Mouse (Mus musculus) ES-Bruce4 (cell line): ENCODE results near the gene Pdzrn3. TPM values are rescaled to one million over a fixed set of nuclear protein-coding genes. Genes with fewer than 3 reads are reported as not detected.

Experiments used
- H3K27ac ChIP-seq: 2 replicates; pipeline ENCODE4 v1.5.1; 2012; ENCODE audit warnings: low read length, inconsistent platforms; ENCODE audit not compliant: insufficient read depth
- H3K27me3 ChIP-seq: 2 replicates; pipeline ENCODE4 v1.6.1; 2012; ENCODE audit warnings: mild to moderate bottlenecking, low read length, inconsistent platforms; ENCODE audit not compliant: control insufficient read depth, poor library complexity, insufficient read depth, severe bottlenecking
- H3K36me3 ChIP-seq: 2 replicates; pipeline ENCODE4 v1.6.1; 2012; ENCODE audit warnings: inconsistent platforms, mild to moderate bottlenecking, low read length, moderate library complexity; ENCODE audit not compliant: control insufficient read depth, poor library complexity, insufficient read depth, severe bottlenecking
- H3K4me1 ChIP-seq: one replicate; pipeline ENCODE4 v1.8.1; 2011; ENCODE audit warnings: low read length; ENCODE audit not compliant: control insufficient read depth, insufficient read depth
- H3K4me3 ChIP-seq: 2 replicates; pipeline ENCODE4 v1.5.1; 2011; ENCODE audit warnings: low read depth, mild to moderate bottlenecking, low read length
- H3K9ac ChIP-seq: 2 replicates; pipeline ENCODE4 v1.6.1; 2012; ENCODE audit warnings: low read depth, mild to moderate bottlenecking, inconsistent platforms; ENCODE audit not compliant: poor library complexity, severe bottlenecking
- H3K9me3 ChIP-seq: replicated peaks from 2 replicates; pipeline ENCODE4 v1.6.1; 2012; ENCODE audit warnings: mild to moderate bottlenecking, low read length, inconsistent platforms; ENCODE audit not compliant: control insufficient read depth, poor library complexity, insufficient read depth, severe bottlenecking
- CTCF ChIP-seq: IDR thresholded peaks from one replicate; pipeline ENCODE4 v1.8.1; 2011; ENCODE audit warnings: low read depth, low read length
- EP300 ChIP-seq: IDR thresholded peaks from 2 replicates; pipeline ENCODE4 v1.6.1; 2011; ENCODE audit warnings: low read depth, low read length; ENCODE audit not compliant: insufficient read depth
- POLR2A ChIP-seq: IDR thresholded peaks from one replicate; pipeline ENCODE4 v1.8.1; 2011; ENCODE audit warnings: low read length; ENCODE audit not compliant: insufficient read depth
- polyA plus RNA-seq: library from polyadenylated mRNA; stranded (reverse); fragments of >200 nt; gene quantifications from 2 replicates; pipeline ENCODE4 v1.2.4, GENCODE M21; 2011; ENCODE audit warnings: low read depth; ENCODE audit not compliant: missing spikeins, insufficient read depth, insufficient read length

Pdzrn3 gene
- polyA plus RNA-seq, 1 experiment: 3.1 TPM

GRCm38 (mm10) chr6:101263544-101263943 lies 114.2 kb downstream of the Pdzrn3 start:
- no peak overlapping the region for H3K4me3 ChIP-seq
- H3K36me3 ChIP-seq: no peaks in the 10 kb centered on the region
- no peak overlapping the region for H3K9ac ChIP-seq
- H3K9me3 ChIP-seq: no peaks in the 10 kb centered on the region
- H3K4me1 ChIP-seq: no peaks in the 10 kb centered on the region
- H3K27me3 ChIP-seq: no peaks in the 10 kb centered on the region; the same call in 1 of the 2 replicates
- H3K27ac ChIP-seq: no peak overlapping the region
- no peak for TF ChIP-seq POLR2A

DNA sequence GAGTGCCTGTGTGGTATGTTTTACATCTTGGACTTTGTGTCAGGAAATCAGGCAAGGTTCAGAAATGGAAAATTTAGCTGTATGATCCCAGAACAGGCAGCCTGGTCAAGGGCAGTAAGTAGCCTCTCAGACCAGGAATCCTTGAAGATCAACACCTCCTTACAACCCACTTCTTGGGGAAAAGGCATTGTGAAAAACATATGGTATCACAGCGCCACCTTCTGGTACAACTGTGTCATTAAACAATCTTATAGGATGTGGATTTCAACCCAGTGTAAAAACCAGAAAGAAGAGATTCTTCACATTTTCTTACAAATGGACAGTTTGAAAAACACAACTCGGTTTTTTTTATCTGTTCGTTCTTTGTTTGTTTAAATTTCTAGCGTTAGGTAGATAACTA lies 116.2 kb downstream of the Pdzrn3 start:
- Histone ChIP-seq H3K9ac (no peak overlapping the region), H3K9me3 (no peaks in the 10 kb centered on the region), H3K4me3 (no peak overlapping the region), H3K4me1 (no peaks in the 10 kb centered on the region), H3K27ac (no peak overlapping the region), H3K27me3 (no peaks in the 10 kb centered on the region; the same call in 1 of the 2 replicates), H3K36me3 (no peaks in the 10 kb centered on the region)
- no peak for TF ChIP-seq CTCF
- no peak for TF ChIP-seq EP300
- no peak for TF ChIP-seq POLR2A

DNA sequence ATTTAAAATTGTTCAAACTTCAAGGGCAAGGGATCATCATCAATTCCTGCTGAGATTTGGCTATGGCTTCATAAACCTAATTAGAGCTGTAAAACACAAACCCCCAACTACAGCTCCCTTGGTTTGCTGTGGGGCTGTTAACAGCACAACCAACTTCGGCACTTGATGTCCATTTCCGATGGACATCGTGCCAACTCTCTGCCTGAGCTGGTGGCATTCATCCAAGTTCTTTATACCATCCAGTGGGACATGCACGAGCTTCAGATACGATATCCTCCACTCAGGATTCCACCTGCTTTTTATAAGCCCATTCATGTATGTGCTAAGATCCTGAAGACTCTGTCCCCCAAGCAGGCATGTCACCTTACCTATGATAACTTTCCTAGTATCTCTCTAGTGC lies 118.3 kb downstream of the Pdzrn3 start:
- no peaks in the 10 kb centered on the region; the same call in 1 of the 2 replicates for H3K27me3 ChIP-seq
- H3K4me3 ChIP-seq: no peak overlapping the region
- H3K9me3 ChIP-seq: no peaks in the 10 kb centered on the region
- H3K4me1 ChIP-seq: no peaks in the 10 kb centered on the region
- H3K9ac ChIP-seq: no peak overlapping the region
- H3K36me3 ChIP-seq: no peaks in the 10 kb centered on the region
- TF ChIP-seq EP300 (no peak), POLR2A (no peak), CTCF (no peak)
- no peak overlapping the region for H3K27ac ChIP-seq

DNA sequence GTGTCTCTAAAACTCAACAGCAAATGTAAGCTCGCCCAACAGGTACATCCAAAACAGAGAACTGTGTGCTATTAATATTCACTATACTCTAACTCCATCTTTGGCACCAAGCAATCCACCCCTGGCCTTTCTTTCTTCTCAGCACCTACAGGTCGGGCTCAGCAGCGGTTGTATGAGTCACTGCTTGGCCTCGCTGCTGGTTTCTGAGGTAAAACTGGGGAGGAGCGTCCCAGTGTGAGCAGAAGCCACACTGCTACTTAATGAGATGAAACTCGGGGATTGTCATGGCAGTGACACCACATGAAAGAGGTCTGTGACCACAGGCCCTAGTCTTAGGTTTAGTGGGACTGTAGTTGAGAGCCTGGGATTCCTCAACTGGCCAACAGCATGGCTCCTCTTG lies 120.3 kb downstream of the Pdzrn3 start:
- TF ChIP-seq POLR2A (no peak), EP300 (no peak), CTCF (no peak)
- H3K9ac ChIP-seq: no peak overlapping the region
- no peaks in the 10 kb centered on the region for H3K9me3 ChIP-seq
- H3K27me3 ChIP-seq: no peaks in the 10 kb centered on the region; the same call in 1 of the 2 replicates
- H3K27ac ChIP-seq: no peak overlapping the region
- no peaks in the 10 kb centered on the region for H3K4me1 ChIP-seq
- no peak overlapping the region for H3K4me3 ChIP-seq
- H3K36me3 ChIP-seq: no peaks in the 10 kb centered on the region

- no peaks in the 10 kb centered on the region for H3K4me1 ChIP-seq
- no peaks in the 10 kb centered on the region for H3K9me3 ChIP-seq
- H3K27me3 ChIP-seq: no peaks in the 10 kb centered on the region; the same call in 1 of the 2 replicates
- no peak overlapping the region for H3K9ac ChIP-seq
- H3K4me3 ChIP-seq: no peak overlapping the region
- no peak overlapping the region for H3K27ac ChIP-seq
- H3K36me3 ChIP-seq: no peaks in the 10 kb centered on the region
- TF ChIP-seq CTCF (no peak), POLR2A (no peak), EP300 (no peak)
Observed at GRCm38 (mm10) chr6:101254652-101255051, 123.0 kb downstream of the Pdzrn3 start.

DNA sequence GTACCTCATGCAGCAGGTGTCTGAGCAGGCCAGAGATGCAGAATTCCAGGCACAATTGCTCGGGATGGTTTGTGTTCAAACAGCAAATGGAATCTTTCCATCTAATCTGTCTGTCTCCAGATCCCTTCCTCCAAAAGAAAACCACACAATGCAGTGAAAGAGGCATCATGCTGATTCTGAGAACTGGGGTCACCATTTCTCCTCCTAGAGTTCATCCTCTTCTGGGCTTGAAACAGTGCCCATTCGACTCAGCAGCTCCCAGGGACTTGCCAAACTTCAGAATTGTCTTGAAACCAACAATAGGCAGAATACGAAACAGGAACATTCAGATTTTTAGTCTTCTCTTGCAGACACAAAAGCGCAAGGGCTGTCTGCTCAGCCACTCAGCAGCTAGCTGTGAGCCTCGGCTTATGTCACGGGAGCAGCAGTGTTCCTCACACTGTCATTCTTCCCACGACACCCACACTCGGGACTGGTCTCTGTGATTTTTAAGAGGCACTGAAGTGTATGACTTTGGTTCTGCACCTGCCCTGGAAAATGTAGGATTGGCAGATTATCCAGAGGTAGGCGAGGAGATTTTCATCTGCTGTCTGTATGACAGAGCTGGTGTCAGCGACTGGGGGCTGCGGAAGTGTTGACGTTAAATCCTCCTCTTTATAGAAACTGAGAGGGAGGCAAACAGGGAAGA lies 125.6 kb downstream of the Pdzrn3 start:
- TF ChIP-seq CTCF: no peak
- no peak for TF ChIP-seq EP300
- TF ChIP-seq POLR2A: no peak
- no peak overlapping the region for H3K9ac ChIP-seq
- no peak overlapping the region for H3K27ac ChIP-seq
- H3K36me3 ChIP-seq: no peaks in the 10 kb centered on the region
- H3K4me1 ChIP-seq: no peaks in the 10 kb centered on the region
- no peaks in the 10 kb centered on the region for H3K9me3 ChIP-seq
- H3K4me3 ChIP-seq: no peak overlapping the region
- H3K27me3 ChIP-seq: no peaks in the 10 kb centered on the region
